Mouse (Mus musculus): ENCODE data around the gene Nf2. TPM values are rescaled to one million over a fixed set of nuclear protein-coding genes. Genes with fewer than 3 reads are reported as not detected.
A peak's percentile ranks its signal among the peaks of the same experiment; 100 is the strongest.

Gene Nf2
- polyA plus RNA-seq, 1 experiment: 52.9 TPM

- no peak overlapping the region for H3K27ac ChIP-seq (ENCODE audit: insufficient read depth, low read length)
- no peak overlapping the region for H3K4me3 ChIP-seq (ENCODE audit: insufficient read depth, low read length)
- no peak for TF ChIP-seq POLR2A (IDR thresholded peaks at IDR 0.05; ENCODE audit: low read depth, low read length)
- 0 out of 2 replicates have a peak, but pooled peaks have one; percentile 9 for TF ChIP-seq CTCF (IDR thresholded peaks at IDR 0.05; ENCODE audit: borderline replicate concordance, insufficient read depth, low read length)
- H3K4me1 ChIP-seq (ENCODE audit: control insufficient read depth, insufficient read depth, low read length): no peaks in the 10 kb centered on the region
Measured at GRCm38 (mm10) chr11:4865645-4866251, 16.4 kb upstream of the Nf2 start.

- no peak for TF ChIP-seq POLR2A (IDR thresholded peaks at IDR 0.05; ENCODE audit: low read depth, low read length)
- H3K27ac ChIP-seq (ENCODE audit: insufficient read depth, low read length): no peak overlapping the region
- H3K4me1 ChIP-seq (ENCODE audit: control insufficient read depth, insufficient read depth, low read length): no peaks in the 10 kb centered on the region
- H3K4me3 ChIP-seq (ENCODE audit: insufficient read depth, low read length): no peak overlapping the region
Measured at GRCm38 (mm10) chr11:4862730-4863129, 13.4 kb upstream of the Nf2 start.

- TF ChIP-seq CTCF (IDR thresholded peaks at IDR 0.05; ENCODE audit: borderline replicate concordance, insufficient read depth, low read length) (no peak), POLR2A (IDR thresholded peaks at IDR 0.05; ENCODE audit: low read depth, low read length) (no peak)
- Histone ChIP-seq H3K27ac (ENCODE audit: insufficient read depth, low read length) (no peak overlapping the region), H3K4me1 (ENCODE audit: control insufficient read depth, insufficient read depth, low read length) (no peaks in the 10 kb centered on the region), H3K4me3 (ENCODE audit: insufficient read depth, low read length) (no peak overlapping the region)
Measured at GRCm38 (mm10) chr11:4861816-4862604, 12.7 kb upstream of the Nf2 start.

GRCm38 (mm10) chr11:4860986-4861385, 11.7 kb upstream of the Nf2 start:
- Histone ChIP-seq H3K4me3 (ENCODE audit: insufficient read depth, low read length) (no peak overlapping the region), H3K27ac (ENCODE audit: insufficient read depth, low read length) (no peak overlapping the region), H3K4me1 (ENCODE audit: control insufficient read depth, insufficient read depth, low read length) (no peaks in the 10 kb centered on the region)
- TF ChIP-seq POLR2A (IDR thresholded peaks at IDR 0.05; ENCODE audit: low read depth, low read length): no peak
- TF ChIP-seq CTCF (IDR thresholded peaks at IDR 0.05; ENCODE audit: borderline replicate concordance, insufficient read depth, low read length): no peak

GRCm38 (mm10) chr11:4858416-4858815, 9.1 kb upstream of the Nf2 start:
- Histone ChIP-seq H3K4me1 (ENCODE audit: control insufficient read depth, insufficient read depth, low read length) (no peaks in the 10 kb centered on the region), H3K27ac (ENCODE audit: insufficient read depth, low read length) (no peak overlapping the region), H3K4me3 (ENCODE audit: insufficient read depth, low read length) (no peak overlapping the region)
- TF ChIP-seq POLR2A (IDR thresholded peaks at IDR 0.05; ENCODE audit: low read depth, low read length) (no peak), CTCF (IDR thresholded peaks at IDR 0.05; ENCODE audit: borderline replicate concordance, insufficient read depth, low read length) (no peak)

GRCm38 (mm10) chr11:4854181-4854580, 4.8 kb upstream of the Nf2 start:
- no peak overlapping the region for H3K27ac ChIP-seq (ENCODE audit: insufficient read depth, low read length)
- H3K4me1 ChIP-seq (ENCODE audit: control insufficient read depth, insufficient read depth, low read length): no peaks in the 10 kb centered on the region
- no peak overlapping the region for H3K4me3 ChIP-seq (ENCODE audit: insufficient read depth, low read length)
- TF ChIP-seq CTCF (IDR thresholded peaks at IDR 0.05; ENCODE audit: borderline replicate concordance, insufficient read depth, low read length) (no peak), POLR2A (IDR thresholded peaks at IDR 0.05; ENCODE audit: low read depth, low read length) (no peak)

- Histone ChIP-seq H3K4me3 (ENCODE audit: insufficient read depth, low read length) (no peak overlapping the region), H3K4me1 (ENCODE audit: control insufficient read depth, insufficient read depth, low read length) (no peaks in the 10 kb centered on the region), H3K27ac (ENCODE audit: insufficient read depth, low read length) (no peak overlapping the region)
- TF ChIP-seq POLR2A (IDR thresholded peaks at IDR 0.05; ENCODE audit: low read depth, low read length) (no peak), CTCF (IDR thresholded peaks at IDR 0.05; ENCODE audit: borderline replicate concordance, insufficient read depth, low read length) (no peak)
Measured at GRCm38 (mm10) chr11:4853021-4853420, 3.7 kb upstream of the Nf2 start.

- H3K4me3 ChIP-seq (ENCODE audit: insufficient read depth, low read length): no peak overlapping the region
- no peaks in the 10 kb centered on the region for H3K4me1 ChIP-seq (ENCODE audit: control insufficient read depth, insufficient read depth, low read length)
- no peak overlapping the region for H3K27ac ChIP-seq (ENCODE audit: insufficient read depth, low read length)
- no peak for TF ChIP-seq POLR2A (IDR thresholded peaks at IDR 0.05; ENCODE audit: low read depth, low read length)
- TF ChIP-seq CTCF (IDR thresholded peaks at IDR 0.05; ENCODE audit: borderline replicate concordance, insufficient read depth, low read length): no peak
Measured at GRCm38 (mm10) chr11:4850404-4850803, 1.1 kb upstream of the Nf2 start.

GRCm38 (mm10) chr11:4848483-4849248, 670 bp downstream of the Nf2 start:
- peak; percentile 17; the same call in 1 of the 2 replicates for TF ChIP-seq POLR2A (IDR thresholded peaks at IDR 0.05; ENCODE audit: low read depth, low read length)
- TF ChIP-seq CTCF (IDR thresholded peaks at IDR 0.05; ENCODE audit: borderline replicate concordance, insufficient read depth, low read length): no peak
- no peaks in the 10 kb centered on the region for H3K4me1 ChIP-seq (ENCODE audit: control insufficient read depth, insufficient read depth, low read length)
- peak overlapping the region; percentile 89 for H3K4me3 ChIP-seq (ENCODE audit: insufficient read depth, low read length)
- no peak overlapping the region for H3K27ac ChIP-seq (ENCODE audit: insufficient read depth, low read length)
